Mouse (Mus musculus): ENCODE data around the gene Olfr1511.
"Not testable (repeated sequence)": the region's sequence is repeated elsewhere in the genome, so short reads cannot be mapped to it uniquely, and the experiment has no call there.

Olfr1511 gene

DNA sequence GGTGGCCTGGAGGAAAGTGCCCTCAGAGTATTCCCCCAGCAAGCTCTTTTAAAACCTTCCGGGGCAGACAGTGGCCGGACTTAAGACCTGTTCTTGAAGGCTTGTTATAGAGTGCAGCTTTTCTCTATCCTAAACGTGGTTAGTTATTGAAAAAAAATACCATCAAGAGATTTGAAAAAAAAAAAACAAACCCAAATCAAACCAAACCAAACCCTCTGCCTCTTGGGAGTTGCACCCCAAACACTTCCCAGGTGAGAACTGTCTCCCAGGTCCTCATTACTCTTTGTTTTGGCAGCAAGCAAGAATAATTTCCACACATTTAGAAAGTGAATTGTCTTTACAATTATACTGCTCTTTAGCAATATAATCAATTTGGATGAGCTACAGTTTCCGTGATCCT is at the start of gene Olfr1511:
Gene Olfr1511 (minus strand): TSS at position 101 of the 400 bp plus-strand sequence.
- ChIA-PET POLR2A (no interaction called here), CTCF (no interaction called here)

DNA sequence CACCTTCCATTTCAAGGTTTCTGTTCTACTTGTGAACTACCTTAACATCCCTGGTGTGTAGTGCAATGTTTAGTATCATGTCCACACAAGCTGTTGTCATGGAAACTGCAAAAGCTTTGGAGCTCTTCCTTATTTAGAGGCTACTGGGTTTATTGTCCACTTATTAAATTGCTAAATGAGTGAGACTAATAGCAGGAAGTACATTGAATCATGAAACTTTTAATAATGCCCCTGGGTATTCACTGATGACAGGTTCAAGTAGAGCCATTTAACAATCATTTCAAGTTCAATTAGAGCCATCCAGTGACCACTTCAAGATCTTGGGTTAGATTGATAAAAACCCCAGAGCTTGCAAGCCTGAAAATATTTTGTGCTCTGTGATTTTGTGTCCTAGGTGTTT is 45.5 kb upstream of the Olfr1511 start, which contains the start of gene Olfr1509:
Gene Olfr1509 (plus strand): TSS at position 301 of the 400 bp plus-strand sequence.
- POLR2A ChIA-PET = no interaction called here
- CTCF ChIA-PET = no interaction called here

DNA sequence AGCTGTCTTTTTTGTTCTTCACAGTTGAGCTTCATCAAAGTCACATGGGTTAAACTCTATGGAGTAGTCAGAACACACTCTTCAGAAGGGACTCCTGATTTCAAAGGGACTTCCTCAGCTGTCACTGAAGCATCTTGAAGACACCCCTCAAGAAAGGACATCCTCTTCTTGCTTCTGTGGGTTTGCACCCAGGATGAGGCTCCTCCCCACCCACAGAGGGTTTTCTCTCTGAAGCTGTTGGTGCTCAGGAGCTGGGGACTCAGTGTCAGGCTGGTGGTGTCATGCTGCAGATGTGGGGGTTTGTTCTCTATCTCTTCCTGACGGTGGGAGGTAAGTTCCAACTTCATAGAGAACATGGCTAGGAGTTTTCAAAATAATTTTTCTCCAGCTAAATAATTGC is 30.5 kb upstream of the Olfr1511 start:
- CTCF ChIA-PET = no interaction called here
- POLR2A ChIA-PET = no interaction called here

DNA sequence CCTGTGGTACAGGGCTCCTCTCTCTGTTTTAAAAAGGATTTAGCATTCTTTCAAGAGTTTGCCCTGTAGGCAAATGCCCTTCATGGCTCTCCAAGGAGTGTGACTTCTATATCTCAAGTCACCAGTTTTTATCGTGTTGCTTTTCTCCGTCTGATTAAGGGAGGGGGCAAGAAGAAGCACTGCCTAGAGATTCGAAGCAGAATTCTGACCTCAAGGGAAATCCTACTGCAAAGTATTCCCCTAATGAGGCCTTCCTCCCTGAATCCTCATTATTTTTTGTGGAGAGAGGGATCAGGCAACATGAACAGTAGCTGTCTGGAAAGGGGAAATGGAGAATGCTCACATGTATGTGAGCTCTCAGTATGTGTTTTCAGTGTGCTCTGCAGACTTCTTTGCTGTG is 17.1 kb upstream of the Olfr1511 start, which contains the start of gene Olfr1510:
Gene Olfr1510 (minus strand): TSS at position 101 of the 400 bp plus-strand sequence.
- CTCF ChIA-PET = no interaction called here
- POLR2A ChIA-PET = no interaction called here

DNA sequence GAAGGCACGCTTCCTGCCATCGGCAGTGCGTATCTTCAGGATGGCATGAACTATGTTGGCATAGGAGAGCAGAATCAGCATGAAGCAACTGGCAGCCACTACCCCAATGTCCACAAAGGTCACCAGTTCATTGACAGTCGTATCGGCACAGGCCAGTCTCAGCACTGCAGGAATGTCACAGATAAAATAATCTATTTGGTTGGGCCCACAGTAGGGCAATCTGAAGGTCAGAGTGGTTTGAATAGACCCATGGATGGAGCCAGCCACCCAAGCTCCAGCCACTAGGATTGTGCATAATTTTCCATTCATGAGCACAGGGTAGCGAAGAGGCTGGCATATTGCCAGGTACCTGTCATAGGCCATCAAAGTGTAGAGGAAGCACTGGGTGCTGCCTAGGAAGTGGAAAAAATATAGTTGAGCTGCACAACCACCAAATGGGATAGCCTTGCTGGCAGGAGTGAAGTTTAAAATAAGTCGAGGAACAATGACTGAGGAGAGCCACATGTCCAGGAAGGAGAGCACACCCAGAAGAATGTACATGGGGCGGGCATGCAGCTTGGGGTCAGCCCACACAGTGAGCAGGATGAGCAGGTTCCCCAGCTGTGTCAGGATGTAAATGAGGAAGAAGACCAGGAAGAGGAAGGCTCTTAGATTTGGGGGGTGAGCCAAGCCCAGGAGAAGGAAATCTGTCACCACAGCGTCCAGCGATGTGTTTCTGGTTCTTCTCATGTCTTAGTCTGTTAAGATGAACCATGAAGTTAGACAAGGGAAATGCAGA is 13.2 kb upstream of the Olfr1511 start:
- POLR2A ChIA-PET, CTCF ChIA-PET: not testable (repeated sequence)

DNA sequence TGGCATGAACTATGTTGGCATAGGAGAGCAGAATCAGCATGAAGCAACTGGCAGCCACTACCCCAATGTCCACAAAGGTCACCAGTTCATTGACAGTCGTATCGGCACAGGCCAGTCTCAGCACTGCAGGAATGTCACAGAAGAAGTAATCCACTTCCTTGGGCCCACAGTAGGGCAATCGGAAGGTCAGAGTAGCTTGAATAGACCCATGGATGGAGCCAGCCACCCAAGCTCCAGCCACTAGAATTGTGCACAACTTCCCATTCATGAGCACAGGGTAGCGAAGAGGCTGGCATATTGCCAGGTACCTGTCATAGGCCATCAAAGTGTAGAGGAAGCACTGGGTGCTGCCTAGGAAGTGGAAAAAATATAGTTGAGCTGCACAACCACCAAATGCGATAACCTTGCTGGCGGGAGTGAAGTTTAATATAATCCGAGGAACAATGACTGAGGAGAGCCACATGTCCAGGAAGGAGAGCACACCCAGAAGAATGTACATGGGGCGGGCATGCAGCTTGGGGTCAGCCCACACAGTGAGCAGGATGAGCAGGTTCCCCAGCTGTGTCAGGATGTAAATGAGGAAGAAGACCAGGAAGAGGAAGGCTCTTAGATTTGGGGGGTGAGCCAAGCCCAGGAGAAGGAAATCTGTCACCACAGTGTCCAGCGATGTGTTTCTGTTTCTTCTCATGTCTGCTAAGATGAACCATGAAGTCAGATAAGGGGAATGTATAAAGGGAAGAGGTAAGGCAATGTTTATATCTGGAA is 6.9 kb downstream of the Olfr1511 start:
- CTCF ChIA-PET, POLR2A ChIA-PET: not testable (repeated sequence)

DNA sequence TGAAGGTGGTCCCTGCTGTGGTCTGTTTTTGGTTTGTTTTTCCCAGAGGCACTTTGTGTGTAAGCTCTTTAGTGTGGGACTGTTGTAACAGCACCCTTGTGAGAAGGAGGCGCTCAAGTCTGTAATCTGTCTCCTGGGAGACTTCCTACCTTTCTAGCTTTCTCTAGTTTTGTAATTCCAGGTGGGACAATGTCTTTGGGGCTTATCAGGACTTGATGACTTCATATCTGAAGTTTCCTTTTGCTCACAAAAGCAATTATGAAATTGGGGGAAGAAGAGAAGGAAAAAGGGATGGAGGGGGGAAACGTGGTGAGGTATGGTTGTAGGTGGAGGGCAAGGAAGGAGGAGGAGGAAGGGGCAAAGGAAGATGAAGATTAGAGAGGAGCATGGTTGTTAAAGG is 18.1 kb downstream of the Olfr1511 start, which contains the start of gene Olfr1512:
Gene Olfr1512 (minus strand): TSS at position 101 of the 400 bp plus-strand sequence.
- ChIA-PET CTCF (interaction anchor here in 1 of 4 experiments (0.7 kb wide), 1 partner anchor 24 kb away, joined by 4 read pairs; no protein-coding TSS in a partner anchor), POLR2A (interaction anchor here in 2 of 4 experiments (0.6 to 0.7 kb wide), 2 partner anchors 69 to 457 kb away, joined by 3 to 8 read pairs; no protein-coding TSS in a partner anchor)

DNA sequence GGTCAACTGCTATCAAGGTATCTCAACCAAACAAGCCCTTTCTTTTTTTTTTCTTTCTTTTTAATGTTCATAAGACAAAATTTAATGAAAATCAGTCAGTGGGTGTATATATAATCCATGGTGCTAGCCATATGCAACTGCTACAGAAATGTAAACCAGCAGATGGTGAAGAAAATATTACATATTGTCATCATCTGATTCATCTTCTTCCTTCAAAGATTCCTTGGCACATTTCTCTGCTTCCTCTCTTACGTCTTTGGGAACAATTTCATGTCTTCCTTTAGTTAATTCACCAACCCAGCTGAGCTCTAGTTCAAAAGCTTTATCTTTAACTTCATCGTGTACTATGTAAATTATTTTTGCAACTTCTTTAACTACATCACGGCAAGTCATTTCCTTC is 28.4 kb downstream of the Olfr1511 start:
- CTCF ChIA-PET = no interaction called here
- POLR2A ChIA-PET = no interaction called here

DNA sequence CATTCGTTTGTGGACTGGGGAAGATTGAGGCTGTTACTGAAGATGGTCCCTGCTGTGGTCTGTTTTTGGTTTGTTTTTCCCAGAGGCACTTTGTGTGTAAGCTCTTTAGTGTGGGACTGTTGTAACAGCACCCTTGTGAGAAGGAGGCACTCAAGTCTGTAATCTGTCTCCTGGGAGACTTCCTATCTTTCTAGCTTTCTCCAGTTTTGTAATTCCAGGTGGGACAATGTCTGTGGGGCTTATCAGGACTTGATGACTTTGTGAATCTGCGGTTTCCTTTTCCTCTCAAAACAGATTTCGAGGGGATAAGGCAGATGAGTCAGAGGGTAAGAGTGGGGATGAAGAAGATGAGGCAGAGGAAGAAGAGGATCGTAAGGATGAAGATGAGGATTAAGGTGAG is 40.9 kb downstream of the Olfr1511 start, which contains the start of gene Olfr1513:
Gene Olfr1513 (minus strand): TSS at position 101 of the 400 bp plus-strand sequence.
- POLR2A ChIA-PET = no interaction called here
- CTCF ChIA-PET = no interaction called here
